Mouse (Mus musculus) left cerebral cortex, adult 2 months (tissue): ENCODE measurements around the gene Cry1. TPM values are rescaled to one million over a fixed set of nuclear protein-coding genes. Genes with fewer than 3 reads are reported as not detected.

Source experiments
- DNase-seq, 2 experiments: peaks; one replicate each; pipeline ENCODE4 v3.0.0; 2021 to 2022; ENCODE audit warnings: low spot score in 2 of 2, mixed read lengths in 1 of 2; ENCODE audit errors: extremely low spot score in 1 of 2
- H3K27ac ChIP-seq: fragments of 200-600 bp; 2 replicates; pipeline ENCODE4 v1.8.1; 2022
- H3K4me3 ChIP-seq: fragments of 200-600 bp; 2 replicates; pipeline ENCODE4 v1.8.1; 2022
- CTCF ChIP-seq: fragments of 200-600 bp; IDR thresholded peaks from 2 replicates; pipeline ENCODE4 v1.8.1; 2022; ENCODE audit warnings: antibody characterized with exemption, mild to moderate bottlenecking, moderate library complexity
- intact Hi-C: fragments of 180-260 bp; cut with DNase I; formaldehyde crosslinking; loops from one replicate; pipeline ENCODE4 v1.15.1; 2025
- total RNA-seq, 2 experiments: library from RNA; stranded (reverse); gene quantifications; 2 replicates each; pipeline ENCODE4 v1.2.3; 2021

Cry1 gene
- total RNA-seq, 2 experiments from 2014 or later = 16.8 to 25.6 TPM

DNA sequence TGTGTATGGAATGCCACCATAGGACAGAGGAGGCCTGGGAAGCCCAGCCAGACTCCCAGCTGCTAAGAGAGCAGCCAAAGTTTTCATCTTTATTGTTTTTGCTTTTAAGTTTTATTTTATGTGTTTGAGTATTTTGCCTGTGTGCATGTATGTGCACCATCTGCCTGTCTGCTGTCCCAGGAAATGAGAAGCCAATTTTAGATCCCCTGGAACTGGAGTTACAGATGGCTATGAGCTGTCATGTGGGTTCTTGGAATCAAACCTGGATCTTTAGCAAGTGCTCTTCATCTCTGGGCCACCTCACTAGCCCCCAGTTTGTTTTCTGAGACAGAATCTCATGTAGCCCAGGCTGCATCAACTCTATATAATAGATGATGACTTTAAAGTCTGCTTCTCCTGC lies 5.8 kb upstream of the Cry1 start:
- H3K27ac ChIP-seq = no peak overlapping the region
- DNase-seq = no peak
- no peak for TF ChIP-seq CTCF
- intact Hi-C loops = no loop called here
- H3K4me3 ChIP-seq = no peak overlapping the region

DNA sequence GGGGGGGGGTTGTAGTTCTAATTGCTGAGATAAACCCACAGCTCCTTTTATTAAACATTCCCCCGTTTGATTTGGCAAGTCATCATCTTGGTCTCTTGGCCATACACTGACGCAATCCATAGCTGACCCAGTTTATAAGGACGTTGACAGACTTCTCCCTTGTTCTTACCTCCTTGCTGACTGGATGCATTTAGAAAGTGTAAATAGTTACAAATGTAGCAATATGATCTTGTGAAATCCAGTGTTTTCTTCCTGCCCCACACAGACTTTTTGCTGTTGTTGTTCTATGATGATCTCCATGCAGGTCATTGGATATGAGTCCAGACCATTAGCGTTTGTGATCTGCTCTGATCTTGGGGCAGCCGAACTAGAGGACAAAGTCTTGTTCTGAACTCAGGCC lies 5.1 kb upstream of the Cry1 start:
- no peak overlapping the region for H3K27ac ChIP-seq
- no peak for DNase-seq
- no peak for TF ChIP-seq CTCF
- H3K4me3 ChIP-seq = no peak overlapping the region
- intact Hi-C loops = no loop called here

DNA sequence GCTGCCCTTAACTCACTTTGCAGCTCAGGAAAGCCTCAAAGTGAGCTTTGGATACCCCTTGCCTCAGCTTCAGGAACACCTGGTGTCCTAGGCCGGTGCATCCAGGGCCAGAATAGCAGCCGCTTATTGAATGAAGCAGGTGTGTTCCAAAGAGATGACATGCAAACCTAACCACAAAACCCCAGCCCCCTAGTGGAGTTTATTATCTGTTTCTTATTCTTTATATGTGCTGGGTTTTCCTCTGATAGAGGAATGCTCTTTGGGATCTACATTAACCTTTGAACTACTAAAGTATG lies 1.6 kb upstream of the Cry1 start:
- intact Hi-C loops = no loop called here
- no peak overlapping the region for H3K27ac ChIP-seq
- no peak for DNase-seq
- no peak for TF ChIP-seq CTCF
- H3K4me3 ChIP-seq = no peak overlapping the region

DNA sequence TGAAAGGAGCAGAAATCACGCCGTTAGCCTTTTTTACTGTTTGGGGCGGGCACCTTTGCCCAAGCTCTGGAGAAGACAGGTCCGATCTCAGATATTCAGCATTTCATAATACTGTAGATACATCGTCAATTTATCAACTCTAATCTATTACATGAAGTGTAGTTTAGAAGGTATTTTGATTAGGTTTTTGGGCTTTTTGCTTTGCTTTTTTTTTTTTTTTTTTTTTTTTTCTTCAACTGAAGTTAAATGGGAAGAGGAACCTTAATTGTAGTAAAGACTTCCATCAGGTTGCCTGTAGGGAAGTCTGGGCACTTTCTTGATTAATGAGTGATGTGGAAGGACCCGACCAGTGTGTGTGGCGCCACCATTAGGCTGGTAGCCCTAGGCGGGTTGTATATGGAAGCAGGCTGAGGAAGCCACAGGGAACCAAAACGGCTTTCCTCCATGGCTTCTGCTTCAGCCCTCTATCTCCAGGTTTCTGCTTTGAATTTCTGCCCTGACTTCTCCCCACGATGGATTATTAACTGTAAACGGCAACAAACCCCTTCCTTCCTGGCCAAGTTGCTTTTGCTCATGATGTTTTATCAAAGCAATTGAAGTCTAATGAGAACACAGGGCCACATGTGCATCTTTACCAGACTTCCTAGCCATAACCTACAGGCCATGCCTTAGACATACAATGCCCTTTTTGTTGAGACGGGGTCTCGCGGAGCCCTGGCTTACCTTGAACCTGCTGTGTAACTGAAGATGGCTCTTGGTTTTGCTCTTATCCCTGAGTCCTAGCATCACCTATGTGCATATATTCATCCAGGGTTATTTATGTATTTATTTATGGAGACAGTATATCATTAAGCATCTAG lies 1.0 kb upstream of the Cry1 start:
- Histone ChIP-seq H3K4me3 (peak overlapping the region; percentile 87), H3K27ac (peak overlapping the region; percentile 96)
- DNase-seq = no peak
- TF ChIP-seq CTCF = peak; percentile 13; the same call in 1 of the 2 replicates
- intact Hi-C loops = no loop called here

DNA sequence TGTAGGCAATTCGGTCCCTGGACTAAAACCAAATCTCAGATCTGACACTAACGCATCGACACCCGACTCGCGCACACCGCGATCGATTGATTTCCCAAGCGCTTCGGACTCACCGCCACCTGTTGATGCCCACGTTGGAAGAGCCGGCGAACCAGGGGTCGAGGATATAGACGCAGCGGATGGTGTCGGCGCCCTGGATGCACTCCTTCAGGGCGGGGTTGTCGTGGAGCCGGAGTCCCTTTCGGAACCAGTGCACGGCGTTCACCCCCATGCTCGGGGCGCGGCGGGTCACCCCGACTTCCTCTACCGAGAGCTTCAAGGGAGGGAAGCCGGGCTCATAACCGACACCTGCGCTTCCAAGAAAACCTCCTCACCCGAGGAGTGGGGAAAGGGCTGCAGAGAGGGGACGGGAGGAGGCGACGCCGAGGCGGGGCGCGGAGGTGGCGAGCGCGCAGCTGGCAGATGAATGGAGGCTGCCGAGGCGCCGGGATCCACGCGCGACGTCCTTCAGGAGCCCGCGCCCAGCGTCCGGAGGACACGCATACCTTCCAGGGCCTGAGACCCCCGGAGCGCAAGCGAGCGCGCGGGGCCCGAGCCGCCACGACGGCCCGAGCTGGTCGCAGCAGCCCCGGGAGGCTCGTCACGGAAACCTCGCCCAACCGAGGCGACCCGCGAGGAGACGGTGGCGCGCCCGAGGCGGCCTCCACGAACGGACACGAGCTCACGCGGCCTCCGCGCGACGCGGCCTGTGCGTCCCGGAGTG lies 482 bp downstream of the Cry1 start:
- H3K4me3 ChIP-seq = peak overlapping the region; percentile 87
- peak overlapping the region; percentile 96 for H3K27ac ChIP-seq
- TF ChIP-seq CTCF = no peak
- intact Hi-C loops = no loop called here
- DNase-seq = peak in 1 of 2 experiments; percentile 46

DNA sequence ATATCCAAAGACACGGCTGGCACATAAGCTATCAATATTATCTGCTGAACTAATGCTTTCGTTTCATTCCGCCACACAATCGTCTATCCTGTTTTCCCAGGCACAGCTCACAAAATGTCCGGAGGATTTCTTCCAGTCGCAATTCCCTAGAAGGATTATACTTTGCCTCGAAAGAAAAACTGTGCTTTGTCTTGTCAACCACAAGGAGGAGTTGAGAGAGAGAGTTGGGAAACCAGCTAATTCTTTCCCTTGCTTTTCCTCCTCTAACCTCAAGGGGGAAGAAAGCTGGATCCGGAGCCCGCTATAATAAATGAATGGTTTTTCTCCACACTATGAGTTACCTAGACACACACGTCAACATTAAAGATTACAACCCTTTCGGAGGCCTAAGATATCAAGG lies 1.2 kb downstream of the Cry1 start:
- intact Hi-C loops = loop anchor here (2.0 kb wide), 2 partner anchors 21 to 29 kb away; no protein-coding TSS in a partner anchor
- peak; percentile 81 for TF ChIP-seq CTCF
- peak overlapping the region; percentile 87 for H3K4me3 ChIP-seq
- DNase-seq = peak; percentile 15 to 32
- H3K27ac ChIP-seq = peak overlapping the region; percentile 29; the same call in 1 of the 2 replicates

DNA sequence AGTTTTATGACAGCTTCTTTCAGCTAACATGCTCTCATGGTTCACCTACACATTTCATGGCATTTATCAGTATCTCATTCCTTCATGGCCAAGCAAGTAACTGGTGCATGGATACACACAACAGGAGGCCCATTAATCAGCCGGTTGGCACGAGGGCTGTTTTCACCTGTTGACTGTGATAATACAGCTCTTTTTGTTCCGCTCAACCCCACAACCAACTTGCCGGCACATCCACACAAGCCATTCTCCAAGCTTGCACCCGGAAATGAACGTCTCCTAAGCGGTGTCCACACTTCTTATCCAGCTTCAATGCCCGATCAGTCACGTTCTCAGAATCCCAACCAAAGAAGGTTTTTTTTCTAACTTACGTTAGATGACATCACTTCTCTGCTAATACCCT lies 2.1 kb downstream of the Cry1 start:
- no peak for DNase-seq
- Histone ChIP-seq H3K27ac (no peak overlapping the region), H3K4me3 (peak overlapping the region; percentile 87)
- TF ChIP-seq CTCF = no peak
- intact Hi-C loops = loop anchor here (2.0 kb wide), 2 partner anchors 20 to 28 kb away; no protein-coding TSS in a partner anchor

DNA sequence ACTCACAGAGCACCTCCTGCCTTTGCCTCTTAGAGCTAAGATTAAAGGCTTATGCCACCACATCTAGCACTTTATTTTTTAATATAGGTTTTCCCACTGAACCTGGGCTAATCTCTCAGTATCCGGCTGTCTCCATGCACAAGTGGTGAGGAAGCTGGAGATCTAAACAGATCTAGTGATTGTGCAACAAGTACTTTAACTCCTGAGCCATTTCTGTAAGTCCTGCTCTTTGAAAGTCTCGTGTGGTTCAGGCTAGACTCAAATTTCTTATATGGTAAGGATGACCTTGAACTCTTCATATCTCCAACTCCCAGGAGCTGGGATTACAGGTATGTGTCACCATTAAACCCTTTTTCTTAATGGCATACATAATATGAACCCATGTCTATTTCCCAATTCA lies 8.2 kb downstream of the Cry1 start:
- intact Hi-C loops = no loop called here
- no peak overlapping the region for H3K27ac ChIP-seq
- H3K4me3 ChIP-seq = no peak overlapping the region
- no peak for TF ChIP-seq CTCF
- no peak for DNase-seq

DNA sequence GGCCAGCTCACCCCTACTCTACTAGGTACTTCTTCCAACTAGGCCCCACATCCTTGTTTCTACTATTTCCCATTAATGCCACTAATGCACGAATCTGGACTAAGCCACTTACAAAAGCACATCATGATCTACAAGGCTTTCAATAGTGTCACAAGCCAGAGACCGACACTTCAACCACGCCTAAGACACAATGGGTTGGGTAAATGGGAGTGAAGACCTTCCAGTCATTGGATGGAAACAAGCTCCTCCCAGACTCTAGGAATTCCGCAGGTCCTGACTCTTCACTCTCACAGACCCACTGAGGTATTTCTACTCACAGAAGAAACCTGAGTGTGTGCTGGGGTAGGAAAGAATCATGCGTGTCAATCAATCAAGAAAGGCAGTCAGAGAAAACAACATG lies 19.6 kb downstream of the Cry1 start:
- Histone ChIP-seq H3K4me3 (no peak overlapping the region), H3K27ac (no peak overlapping the region)
- no peak for TF ChIP-seq CTCF
- intact Hi-C loops = no loop called here
- no peak for DNase-seq

DNA sequence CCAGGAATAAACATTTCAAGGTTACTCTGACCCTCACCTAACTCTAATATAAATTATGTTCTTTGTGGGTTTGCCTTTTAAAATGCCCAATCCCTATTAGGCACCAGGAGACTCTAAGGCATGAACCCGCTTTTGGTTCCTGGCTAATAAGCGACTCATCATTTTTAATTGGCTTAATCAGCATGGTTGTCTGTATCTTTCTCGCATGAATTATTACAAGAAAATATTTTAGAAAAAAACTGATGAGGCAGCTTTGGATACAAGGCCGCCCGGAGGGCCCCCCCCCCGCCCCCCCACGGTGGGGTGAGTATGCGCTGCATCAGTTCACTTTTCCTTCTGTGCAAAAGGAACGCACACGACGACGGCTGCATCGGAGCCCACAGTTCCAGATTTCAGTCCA lies 20.1 kb downstream of the Cry1 start:
- intact Hi-C loops = no loop called here
- no peak for DNase-seq
- Histone ChIP-seq H3K4me3 (no peak overlapping the region), H3K27ac (no peak overlapping the region)
- no peak for TF ChIP-seq CTCF

DNA sequence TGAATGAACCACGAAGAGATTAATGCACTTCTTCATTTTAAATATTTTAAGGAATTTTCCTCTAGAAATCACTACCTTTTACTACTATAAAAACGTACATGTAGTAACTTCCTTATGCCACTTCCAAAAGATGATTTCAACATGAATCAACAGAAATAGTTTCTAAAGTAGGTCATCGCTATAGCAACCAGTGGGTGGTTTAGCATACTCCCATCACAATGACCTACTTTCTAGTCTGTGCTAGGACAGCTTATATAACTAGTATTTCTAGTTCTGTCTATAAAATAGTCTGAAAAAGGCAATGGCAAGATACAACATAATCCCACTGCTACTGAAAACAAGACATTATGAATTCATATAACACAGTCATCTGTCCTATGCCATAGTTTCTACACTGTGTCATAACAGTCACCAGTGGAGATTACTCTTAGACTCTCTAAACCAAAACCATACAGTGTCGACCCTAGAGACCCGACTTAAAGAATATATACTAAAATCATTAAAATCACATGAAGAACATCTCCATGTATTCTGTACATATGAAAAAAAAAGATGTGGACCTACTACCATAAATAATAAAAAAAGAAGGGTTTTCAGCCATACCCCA lies 23.0 kb downstream of the Cry1 start:
- peak overlapping the region; percentile 69 for H3K27ac ChIP-seq
- H3K4me3 ChIP-seq = no peak overlapping the region
- no peak for DNase-seq
- intact Hi-C loops = loop anchor here (2.0 kb wide), 1 partner anchor 21 kb away; no protein-coding TSS in a partner anchor
- TF ChIP-seq CTCF = no peak
